Mouse (Mus musculus): Measurements from ENCODE around the gene Ndufc1.
"Not testable (repeated sequence)": the region's sequence is repeated elsewhere in the genome, so short reads cannot be mapped to it uniquely, and the experiment has no call there.

The Ndufc1 gene

GRCm38 (mm10) chr3:51396219-51397068 lies 12.3 kb downstream of the Ndufc1 start, which contains the start of gene Mgarp:
Gene Mgarp (minus strand): TSS chr3:51396738.
- DNase-seq (ENCODE audit: low read depth, low spot score) = peak; percentile 93

DNA sequence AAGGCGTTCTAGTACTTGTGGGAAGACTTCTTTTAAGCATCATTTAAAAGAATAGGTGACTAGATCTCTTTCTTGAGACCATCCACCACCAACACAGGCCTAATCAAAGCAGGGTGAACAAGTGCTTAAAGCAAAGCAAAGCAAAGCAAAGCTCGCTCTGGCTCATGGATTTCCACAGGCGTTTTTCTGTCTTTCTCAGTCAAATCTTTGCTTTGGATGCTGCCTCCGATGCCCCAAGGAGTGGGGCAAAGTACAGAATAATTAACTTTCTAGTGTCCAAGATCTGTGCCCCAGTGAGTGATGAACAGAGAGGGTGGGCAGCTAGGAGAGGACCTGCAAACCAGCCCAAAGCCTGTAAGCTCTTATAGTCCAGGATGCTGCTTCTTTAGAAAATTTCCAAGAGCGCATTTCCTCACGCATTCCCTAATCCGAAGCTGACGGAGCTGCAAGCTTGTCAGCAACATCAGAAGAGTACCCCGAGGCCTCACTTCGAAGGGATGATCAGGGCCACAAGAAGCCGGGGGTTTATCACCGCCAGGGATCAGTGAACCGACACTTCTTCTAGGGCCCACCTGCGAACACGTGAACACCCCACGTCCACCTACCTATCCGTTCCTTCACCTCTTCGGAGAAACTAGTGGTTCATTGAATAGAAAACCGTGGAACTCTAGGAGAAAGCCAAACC lies 13.2 kb downstream of the Ndufc1 start:
- DNase-seq (ENCODE audit: low read depth, low spot score) = no peak

- DNase-seq (ENCODE audit: low read depth, low spot score) = no peak
Measured at GRCm38 (mm10) chr3:51394881-51395280, 13.9 kb downstream of the Ndufc1 start.

GRCm38 (mm10) chr3:51393651-51394050 lies 15.1 kb downstream of the Ndufc1 start:
- no peak for DNase-seq (ENCODE audit: low read depth, low spot score)

DNA sequence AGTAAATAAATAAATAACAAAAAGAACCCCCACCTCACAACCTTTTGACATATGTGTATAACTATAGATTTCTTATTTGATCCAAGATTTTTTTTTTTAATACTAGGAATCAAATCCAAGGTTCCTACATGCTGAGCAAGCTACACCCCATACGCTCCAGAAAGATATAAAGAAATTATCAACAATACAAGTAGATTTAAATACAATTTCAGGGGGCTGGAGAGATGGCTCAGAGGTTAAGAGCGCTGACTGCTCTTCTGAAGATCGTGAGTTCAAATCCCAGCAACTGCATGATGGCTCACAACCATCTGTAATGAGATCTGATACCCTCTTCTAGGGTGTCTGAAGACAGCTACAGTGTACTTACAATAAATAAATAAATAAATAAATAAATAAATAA lies 15.8 kb downstream of the Ndufc1 start:
- not testable (repeated sequence) for DNase-seq (ENCODE audit: low read depth, low spot score)

- no peak for DNase-seq (ENCODE audit: low read depth, low spot score)
Measured at GRCm38 (mm10) chr3:51391591-51391990, 17.2 kb downstream of the Ndufc1 start.

DNA sequence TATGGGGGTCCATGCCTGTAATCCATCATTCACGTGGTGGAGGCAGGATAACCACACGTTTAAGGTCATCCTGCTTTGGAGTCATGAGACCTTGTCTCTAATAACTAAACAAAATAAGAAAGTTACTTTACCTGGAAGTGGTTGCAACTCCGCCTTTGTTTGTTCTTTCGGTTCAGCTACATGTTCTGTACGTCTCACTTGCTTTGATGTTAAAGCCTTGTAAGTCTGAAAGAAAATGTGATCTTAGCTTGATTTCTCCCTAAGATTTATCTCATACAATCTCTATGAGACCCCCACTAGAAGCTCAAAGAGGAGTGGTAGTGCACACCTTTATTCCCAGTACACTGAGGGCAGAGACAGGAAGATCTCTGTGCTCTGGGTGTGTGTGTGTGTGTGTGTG lies 17.7 kb downstream of the Ndufc1 start:
- no peak for DNase-seq (ENCODE audit: low read depth, low spot score)

DNA sequence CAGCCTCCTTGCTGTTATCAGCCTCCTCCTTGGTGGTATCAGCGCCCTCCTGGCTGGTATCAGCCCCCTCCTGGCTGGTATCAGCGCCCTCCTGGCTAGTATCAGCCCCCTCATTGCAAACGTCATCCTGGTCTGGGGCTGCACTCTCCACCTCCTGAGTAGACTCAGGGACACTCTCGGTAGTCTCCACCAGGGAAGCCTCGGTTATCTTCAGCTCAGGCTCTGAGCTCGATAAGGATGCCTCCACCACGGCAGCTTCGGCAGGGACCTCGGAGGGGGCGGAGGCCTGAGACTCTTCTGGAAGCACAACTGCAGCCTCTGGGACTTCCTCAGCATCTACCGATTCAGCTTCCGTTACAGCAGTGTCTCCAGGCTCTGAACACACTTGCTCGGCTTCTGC lies 19.9 kb downstream of the Ndufc1 start:
- no peak for DNase-seq (ENCODE audit: low read depth, low spot score)

DNA sequence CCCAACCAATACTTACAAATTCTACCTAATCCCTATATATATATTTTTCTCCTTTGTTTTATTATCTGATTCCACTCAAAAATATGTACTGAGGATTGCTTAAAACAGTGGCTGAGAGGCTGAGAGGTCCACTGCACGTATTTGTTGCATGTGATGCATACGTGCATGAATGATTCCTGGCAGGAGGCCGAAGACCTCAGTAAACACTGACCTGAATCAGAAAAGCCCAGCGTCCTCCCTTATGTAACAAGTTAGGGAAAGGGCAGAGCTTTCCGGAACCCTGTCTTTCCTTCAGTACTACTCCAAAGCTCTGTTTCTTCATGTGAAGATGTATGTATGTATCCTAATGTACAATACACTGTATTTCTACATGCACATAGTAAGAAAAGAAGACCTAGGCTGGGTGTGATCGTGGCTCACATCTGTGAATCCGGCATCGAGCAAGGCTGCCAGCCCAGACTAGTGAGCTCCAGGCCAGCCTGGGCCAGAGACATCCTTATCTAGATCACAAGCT lies 20.9 kb downstream of the Ndufc1 start:
- no peak for DNase-seq (ENCODE audit: low read depth, low spot score)

GRCm38 (mm10) chr3:51387134-51387451 lies 21.7 kb downstream of the Ndufc1 start:
- no peak for DNase-seq (ENCODE audit: low read depth, low spot score)

DNA sequence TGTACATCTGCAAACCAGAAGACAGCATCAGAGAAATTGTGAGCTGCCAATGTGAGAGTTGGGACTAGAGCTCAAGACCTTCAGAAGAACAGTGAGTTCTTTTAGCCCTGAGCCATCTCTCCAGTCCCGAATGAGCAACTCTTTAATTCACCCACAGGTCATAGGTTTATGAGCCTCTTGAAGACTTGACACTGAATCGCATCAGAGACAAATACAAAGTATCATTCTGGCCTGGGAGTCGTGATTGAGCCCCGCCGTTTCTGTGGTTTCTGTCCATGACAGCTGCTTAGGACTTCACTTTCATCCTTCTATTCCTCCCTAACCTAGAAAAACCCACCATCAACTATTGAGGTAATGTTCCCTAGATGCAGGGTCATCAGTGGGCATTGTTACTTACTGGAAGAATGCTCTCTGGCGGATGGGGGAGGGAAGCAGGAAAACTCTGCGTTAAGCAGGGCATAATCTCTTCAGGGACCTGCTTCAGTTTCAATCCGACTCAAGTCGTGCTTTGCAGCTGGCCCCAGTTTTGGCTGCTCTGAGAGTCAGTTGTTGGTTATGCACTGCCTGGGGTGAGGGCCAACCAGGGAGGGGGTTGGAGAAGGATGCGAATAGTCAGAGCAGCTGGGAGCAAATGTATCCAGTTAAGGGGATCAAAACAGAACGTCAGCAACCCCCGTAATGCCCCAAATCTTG lies 22.2 kb downstream of the Ndufc1 start:
- DNase-seq (ENCODE audit: low read depth, low spot score) = no peak

DNA sequence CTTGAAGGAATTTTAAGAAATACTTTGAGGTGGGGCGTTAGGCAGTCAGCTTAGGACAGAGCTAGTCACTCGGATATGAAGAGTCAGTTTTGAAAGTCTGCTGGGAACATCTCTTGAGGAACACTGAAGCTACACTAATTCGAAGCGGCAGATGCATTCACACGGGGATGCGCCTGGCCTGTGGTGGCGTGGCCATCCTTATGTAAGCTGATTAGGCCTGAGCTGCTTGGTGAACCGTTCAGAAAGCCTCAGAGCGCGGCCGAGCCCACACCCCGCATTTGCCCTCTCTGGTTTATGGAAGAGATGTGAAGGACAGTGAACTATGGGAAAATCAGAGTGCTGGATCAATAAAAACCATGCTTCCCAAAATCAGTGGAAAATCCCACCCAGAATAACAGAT lies 25.4 kb downstream of the Ndufc1 start:
- no peak for DNase-seq (ENCODE audit: low read depth, low spot score)

GRCm38 (mm10) chr3:51380660-51381014 lies 28.2 kb downstream of the Ndufc1 start:
- DNase-seq (ENCODE audit: low read depth, low spot score) = no peak

GRCm38 (mm10) chr3:51379786-51380659 lies 28.8 kb downstream of the Ndufc1 start:
- DNase-seq (ENCODE audit: low read depth, low spot score) = no peak

DNA sequence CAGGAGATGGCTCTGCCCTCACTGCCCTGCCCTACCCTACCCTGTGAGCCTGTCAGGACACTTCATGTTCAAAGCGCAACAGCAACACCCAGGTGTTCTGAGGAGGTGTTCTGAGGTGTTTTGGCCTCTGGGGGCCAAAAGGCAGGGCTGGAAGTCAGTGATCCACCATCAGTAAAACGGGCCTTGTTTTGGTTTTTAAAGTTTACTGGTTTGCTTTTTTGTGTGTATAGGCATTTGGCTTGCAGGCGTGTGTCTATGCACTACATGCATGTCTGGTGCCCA lies 30.2 kb downstream of the Ndufc1 start:
- peak; percentile 45 for DNase-seq (ENCODE audit: low read depth, low spot score)

GRCm38 (mm10) chr3:51377878-51378664 lies 30.7 kb downstream of the Ndufc1 start:
- DNase-seq (ENCODE audit: low read depth, low spot score) = peak; percentile 66

DNA sequence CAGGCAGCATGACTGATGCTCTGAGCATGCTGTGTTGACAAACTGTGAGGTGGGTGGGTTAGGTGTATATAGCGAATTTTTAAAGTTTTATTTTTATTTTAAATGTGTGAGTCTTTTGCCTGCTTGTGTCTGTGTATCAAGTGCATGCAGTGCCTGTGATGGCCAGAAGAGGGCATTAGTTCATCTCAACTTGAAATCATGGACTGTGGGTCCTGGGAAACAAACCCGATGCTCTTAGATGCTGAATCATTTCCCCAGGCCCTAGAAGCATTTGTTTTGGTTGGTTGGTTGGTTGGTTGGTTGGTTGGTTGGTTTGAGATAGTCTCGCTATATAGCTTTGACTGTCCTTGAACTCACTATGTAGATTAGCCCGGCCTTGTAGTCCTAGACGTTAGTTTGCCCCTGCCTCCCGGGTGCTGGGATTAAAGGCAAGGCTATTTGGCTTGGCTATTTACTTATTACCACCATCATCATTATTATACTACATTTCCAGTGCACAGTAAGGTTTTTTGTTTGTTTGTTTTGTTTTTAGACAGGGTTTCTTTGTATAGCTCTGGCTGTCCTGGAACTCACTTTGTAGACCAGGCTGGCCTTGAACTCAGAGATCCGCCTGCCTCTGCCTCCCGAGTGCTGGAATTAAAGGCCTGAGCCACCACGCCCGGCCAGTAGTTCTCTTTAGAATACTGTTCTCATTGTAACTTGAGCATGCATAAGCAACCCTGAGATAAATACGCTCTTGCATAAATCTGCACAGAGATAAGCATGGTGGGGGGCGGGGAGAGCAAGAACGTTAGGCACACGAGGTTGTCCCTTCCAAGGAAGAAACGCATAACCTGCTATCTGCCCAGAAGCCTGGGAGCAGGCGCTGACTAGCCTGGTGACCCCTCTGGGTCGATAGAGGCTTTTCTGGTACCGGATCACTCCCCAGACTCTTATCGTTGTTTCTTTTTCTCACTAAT lies 33.2 kb downstream of the Ndufc1 start:
- DNase-seq (ENCODE audit: low read depth, low spot score) = peak; percentile 87

GRCm38 (mm10) chr3:51373544-51373943 lies 35.2 kb downstream of the Ndufc1 start:
- no peak for DNase-seq (ENCODE audit: low read depth, low spot score)

DNA sequence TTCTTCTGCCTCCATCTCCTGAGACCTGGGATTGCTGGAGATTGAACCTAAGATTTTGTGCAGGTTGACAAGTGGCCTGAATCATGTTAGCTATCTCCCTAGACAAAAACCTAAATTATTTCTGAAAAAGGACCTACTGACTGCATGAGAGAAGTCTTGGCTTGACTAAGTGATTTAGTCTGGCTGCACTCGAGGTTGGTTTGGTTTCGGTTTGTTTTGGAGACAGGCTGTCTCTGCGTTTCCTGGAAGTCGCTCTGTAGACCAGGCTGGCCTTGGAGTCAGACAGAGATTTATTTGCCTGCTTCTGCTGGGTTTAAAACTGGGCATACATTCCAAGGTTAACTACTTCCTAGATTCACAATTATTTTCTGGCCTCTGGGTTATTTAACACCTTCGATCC lies 35.9 kb downstream of the Ndufc1 start:
- no peak for DNase-seq (ENCODE audit: low read depth, low spot score)

DNA sequence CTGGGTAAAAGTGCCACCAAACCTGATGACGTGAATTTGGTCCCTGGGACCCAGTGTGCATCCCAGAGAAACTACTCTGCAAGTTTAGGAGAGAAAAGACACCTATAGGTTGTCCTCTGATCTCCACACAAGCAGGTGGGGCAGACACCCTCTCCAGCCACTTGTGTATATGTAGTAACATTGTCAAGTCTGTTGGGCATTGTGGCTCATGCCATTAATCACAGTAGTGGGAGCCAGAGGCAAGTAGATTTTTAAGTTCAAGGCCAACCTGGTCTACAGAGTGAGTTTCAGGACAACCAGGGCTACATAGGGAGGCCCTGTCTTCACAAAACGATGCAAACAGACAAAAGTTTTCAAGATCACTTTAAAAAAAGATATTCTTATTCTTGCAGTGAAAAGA lies 37.0 kb downstream of the Ndufc1 start:
- no peak for DNase-seq (ENCODE audit: low read depth, low spot score)

Measured in ZHBTc4 (cell line).